Mouse (Mus musculus) brain, embryonic 18.5 days (tissue): ENCODE results near the gene Hkdc1.

Experiments used
- DNase-seq: peaks from one replicate; pipeline ENCODE4 v3.0.0-alpha.2; 2012; ENCODE audit warnings: low read depth, low spot score

Hkdc1 gene

DNA sequence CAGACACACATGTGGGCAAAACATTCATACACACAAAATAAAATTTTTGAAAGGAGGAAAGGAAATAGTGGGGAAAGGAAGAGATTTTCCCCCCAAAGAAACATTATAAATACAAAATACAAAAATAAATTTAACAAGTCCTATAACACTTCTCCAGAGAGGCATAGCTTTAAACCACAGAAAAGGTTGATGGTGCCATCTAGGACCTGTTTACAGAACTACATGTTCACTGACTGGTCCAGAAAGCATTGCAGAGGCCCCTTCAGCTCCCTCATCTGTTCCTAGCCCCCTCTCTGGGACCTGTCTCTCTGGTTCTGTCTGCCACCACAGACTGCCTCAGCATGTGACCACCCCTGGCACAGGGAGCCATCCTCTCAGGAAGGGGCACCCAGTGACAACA is 41.4 kb downstream of the Hkdc1 start:
- no peak for DNase-seq

DNA sequence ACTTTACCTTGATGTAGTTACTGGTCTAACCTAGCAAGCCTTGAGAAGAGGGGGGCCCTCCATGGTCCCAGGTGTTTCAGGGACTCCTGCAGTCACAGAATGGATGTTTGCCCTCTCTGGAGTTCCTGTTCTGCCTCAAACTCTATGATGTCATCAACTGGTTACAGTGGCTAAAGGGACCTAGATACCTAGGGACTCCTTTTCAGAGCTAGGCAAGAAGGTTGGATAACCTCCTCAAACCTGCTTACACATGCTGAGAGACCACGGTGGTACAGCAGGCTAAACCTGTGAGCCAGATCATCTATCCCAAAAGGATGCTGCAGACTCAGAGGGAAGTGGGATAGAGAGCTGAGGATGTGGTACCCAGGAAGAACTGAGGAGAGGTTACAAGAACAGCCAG is 42.5 kb downstream of the Hkdc1 start, which contains the start of gene Hk1:
Gene Hk1 (minus strand): TSS at position 101 of the 400 bp plus-strand sequence.
- DNase-seq: no peak

DNA sequence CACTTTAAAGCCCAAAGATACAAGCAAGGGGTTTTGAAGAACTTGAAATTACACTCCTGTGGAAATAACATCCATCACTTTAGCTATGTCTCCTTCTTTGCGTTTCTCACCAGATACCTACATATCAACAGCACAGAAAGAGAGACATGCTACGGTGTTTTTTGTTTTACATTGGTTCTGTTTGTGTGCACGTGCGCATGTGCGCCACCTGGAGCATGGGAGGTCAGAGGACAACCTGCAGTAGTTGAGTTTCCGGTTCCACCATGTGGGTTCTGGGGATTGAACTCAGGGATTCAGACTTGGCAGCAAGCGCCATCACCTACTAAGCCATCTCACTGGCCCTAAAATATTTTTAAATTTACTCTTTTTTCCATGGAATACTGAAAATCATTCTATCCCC is 63.5 kb downstream of the Hkdc1 start:
- DNase-seq: no peak

DNA sequence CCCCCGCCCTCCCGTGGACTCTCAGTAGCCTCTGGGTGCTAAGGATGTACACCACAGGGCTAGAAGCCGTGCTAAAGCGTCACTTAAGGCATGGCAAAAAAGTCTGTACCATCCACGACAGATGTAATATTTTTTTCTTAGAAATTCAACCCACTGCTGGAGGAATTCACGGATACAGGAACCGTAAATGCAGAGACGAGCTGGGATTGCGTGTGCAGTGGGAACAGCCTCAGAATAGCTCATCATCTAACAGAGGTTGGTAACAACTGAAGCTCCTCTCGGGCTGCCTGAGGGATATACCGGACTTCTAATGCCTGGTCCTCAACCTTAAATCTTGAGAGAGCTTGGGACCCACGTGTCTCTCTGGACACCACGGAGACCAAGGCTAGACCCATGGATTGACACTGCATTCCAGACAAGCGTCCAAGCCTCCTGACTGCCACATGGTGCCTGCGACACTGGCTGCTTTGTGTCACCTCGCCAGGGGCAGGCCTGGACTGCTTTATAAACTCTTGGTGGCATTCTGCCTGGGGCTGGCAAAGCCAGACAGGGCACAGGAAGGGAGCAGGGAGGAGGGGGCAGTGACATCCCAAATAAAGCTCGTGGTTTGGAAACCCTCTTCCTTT is 66.1 kb downstream of the Hkdc1 start:
- DNase-seq: no peak

DNA sequence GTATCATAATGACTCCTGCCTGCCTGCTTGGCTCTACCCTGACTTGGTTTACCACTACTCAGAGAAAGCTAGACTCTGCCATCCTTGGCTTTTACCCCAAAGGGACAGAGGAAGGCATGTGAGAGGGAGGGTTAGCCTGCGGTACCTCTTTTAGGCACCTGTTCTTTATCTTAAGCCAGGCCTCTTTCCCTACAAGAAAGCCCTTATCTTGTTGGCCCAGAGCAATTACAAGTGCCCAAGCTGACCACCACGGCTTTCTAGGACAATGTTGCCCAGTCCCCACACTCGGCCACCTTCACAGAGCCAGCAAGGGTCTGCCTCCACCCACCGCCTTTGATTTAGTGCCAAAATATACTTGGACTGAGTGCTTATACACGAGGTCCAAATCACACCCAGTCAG is 77.1 kb downstream of the Hkdc1 start:
- no peak for DNase-seq

DNA sequence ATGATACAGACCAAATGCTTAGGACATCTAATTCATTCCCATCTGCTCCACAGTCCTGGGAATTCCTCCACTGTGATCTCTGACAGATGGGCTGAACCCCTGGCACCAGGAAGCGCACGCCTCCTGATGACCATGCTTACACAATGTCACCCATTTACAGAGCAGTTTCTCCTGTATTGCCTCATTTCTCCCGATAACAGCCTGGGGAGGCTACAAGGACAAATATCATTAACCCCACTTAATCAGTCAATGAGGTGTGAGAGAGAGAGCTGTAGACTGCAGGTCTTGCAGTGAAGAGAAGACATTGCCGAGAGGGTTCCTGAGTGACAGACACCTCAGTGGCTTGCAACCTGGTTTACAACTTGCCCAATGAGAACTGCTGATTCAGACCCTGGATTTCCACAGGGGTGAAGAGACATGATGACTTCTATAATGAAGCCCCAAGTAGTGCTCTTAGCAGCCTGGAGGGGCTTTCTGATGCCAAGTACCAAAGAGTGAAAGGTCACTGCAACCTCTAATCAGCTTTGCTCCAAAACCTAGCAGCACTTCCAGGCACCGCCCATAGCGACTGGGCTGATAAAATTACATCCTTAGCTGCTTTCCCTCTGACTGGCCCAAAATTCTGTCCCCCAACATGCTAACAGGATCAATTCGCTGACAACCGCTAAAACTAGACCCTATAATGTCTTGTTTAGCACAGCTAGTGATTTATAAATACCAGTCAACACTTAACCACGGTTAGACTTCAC is 78.1 kb downstream of the Hkdc1 start:
- no peak for DNase-seq

DNA sequence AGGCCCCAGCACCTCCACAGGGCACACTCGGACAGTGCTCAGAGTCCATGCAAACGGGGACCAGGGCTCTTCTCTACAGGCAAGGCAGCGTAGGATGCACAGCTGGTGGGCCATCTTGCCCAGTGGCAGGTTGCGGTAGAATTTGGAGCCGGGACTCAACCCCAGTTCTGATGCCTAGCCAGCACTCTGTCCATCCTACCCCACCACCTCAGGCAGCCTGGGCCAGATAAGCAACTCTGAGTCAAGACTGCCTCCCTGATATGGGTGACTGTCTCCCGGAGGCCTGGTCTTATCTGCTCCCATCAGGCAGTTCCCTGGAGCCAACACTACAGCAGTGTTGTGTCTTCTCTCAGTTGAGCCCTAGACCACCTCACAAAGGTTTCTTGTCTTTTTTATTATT is 79.8 kb downstream of the Hkdc1 start:
- no peak for DNase-seq

DNA sequence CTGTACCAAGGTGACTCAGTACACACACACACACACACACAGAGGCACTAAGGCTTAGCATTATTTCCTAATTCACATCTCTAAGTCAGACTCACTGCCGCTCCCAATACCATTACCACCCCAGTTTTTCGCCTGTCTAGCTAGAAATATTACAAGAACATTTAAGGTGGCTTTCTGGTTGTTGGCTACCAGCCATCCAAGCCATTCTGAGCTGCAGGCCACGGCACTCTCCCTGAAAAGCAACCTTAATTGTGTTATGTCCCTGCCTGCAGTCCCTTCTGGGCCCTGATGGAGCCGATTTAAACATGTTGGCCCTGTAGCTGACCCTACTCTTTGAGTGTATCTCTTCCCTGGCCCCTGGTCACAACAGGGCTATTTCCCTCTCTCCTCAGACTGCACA is 80.3 kb downstream of the Hkdc1 start:
- DNase-seq: no peak

DNA sequence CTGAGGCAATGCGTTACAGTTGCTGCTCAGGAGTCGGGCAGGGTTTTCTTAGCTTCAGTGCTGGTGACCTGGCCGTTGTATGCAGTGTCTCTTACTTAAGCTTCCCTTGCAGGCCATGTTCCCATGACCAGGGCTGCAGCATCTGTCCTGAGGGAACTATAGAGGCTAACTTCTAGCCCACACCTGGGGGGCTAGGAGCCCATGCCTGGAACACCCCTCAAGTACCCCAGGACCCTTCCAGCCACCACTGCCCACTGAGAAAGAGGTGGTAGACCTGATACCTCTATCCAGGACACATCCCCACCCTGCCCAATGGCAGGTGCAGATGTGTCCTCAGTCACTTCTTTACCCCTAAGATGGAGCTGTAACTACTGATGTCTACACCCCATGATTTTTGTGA is 81.3 kb downstream of the Hkdc1 start:
- no peak for DNase-seq

DNA sequence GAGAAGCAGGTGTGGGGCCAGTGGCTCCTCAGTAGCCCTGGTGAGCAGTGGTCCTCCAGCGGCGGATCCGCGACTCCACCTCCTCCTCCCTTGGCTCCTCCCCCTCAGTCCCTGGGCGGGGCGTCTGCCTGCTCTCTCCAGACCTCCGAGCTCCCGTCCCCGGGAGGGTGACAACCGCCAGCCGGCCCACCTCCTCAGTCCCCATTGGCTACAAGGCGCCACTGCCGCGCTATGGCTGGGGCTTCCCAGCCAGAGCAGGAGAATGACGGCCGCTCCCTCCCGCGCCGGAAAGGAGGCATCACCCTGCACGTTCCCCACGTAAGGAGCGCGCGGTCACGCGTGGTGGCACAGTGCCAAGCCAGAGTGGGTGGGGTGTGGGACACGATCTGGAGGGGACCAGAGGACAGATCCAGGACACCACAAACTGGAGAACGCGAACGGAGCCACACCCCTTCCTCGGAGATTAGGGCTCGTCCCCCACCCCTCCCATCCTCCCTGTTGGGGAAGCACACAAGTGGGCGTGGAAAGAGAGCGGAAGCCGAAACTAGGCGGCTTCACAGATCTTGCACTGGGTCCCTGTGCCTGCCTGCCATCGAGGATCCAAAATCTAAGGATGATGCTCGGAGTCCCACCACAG is 82.1 kb downstream of the Hkdc1 start:
- peak; percentile 88 for DNase-seq

DNA sequence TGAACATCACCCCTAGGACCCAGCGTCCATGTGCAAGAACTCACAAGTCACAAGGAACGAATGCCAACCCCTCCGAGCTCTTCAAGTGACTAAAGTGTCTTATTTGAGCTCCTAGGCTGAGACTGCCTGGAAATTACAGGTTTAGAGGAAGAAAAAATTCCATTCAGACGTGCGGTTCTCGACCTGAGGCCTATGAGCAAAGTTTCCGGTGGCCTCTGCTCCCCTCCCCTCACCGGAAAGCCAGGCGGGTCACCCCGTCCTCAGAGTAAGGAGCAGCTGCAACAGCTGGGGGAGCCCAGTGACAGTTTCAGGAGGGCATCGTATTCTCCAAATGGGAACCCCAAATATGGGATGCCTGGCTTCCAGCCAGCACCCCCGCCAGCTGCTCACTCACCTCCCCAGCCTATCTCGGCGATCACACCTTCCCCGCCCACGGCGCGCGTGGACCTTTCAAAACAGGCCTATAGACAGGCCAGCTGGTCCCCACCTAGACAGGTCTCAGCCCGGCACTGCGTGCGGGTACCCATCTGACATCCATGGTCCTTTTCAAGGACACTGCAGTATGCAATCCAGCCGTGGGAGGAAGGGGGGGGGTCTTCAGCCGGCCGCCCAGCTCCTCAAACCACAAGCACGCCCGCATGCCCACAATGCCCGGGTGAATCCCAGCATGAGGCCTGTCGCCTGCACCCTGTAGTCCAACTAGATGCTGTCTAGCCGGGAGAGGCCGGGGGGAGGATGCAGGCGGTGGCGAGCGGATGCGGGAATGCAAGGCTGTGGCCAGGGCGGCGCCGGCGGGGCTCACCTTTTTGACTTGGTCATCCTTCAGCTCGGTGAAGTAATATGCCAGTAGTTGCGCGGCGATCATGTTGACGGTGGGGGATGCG is 82.8 kb downstream of the Hkdc1 start:
- no peak for DNase-seq

DNA sequence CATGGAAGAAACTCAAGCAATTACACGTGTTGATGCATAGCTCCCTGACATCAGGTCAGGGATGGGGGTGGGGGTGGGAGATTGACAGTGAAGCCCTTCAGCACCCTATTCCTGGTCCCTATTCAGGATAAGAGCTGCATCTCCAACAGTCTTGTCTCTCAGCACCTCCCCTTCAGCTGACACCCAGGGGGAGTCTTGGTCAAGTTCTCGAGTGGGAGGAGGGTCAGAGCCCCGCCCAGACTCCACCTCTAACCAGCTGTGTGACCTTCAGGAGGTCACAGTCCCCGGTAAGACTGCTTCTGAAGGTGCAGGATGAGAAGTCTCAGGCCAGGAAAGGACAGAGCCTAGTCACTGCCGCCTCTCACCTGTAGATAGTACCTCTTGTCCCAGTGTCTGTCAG is 83.7 kb downstream of the Hkdc1 start:
- DNase-seq: no peak

DNA sequence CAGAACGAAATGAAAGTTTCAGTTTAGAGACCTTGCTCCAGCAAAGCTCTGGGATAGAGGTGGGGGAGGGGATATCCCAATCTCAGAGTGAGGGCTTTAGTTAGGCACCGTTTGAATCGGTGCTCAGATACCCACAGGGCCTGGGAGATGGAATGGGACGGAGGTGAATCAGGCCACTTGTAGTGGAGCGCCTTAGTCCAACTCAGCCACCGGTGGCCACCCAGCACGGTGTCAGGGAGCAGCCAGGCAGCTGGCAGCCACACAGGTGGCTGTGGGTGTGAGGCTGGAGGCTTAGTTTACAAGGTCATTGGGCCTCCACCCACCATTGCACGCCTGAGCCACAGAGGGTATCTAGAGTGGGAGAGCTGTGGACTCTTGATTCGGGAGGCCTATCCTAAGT is 84.1 kb downstream of the Hkdc1 start:
- DNase-seq: no peak

DNA sequence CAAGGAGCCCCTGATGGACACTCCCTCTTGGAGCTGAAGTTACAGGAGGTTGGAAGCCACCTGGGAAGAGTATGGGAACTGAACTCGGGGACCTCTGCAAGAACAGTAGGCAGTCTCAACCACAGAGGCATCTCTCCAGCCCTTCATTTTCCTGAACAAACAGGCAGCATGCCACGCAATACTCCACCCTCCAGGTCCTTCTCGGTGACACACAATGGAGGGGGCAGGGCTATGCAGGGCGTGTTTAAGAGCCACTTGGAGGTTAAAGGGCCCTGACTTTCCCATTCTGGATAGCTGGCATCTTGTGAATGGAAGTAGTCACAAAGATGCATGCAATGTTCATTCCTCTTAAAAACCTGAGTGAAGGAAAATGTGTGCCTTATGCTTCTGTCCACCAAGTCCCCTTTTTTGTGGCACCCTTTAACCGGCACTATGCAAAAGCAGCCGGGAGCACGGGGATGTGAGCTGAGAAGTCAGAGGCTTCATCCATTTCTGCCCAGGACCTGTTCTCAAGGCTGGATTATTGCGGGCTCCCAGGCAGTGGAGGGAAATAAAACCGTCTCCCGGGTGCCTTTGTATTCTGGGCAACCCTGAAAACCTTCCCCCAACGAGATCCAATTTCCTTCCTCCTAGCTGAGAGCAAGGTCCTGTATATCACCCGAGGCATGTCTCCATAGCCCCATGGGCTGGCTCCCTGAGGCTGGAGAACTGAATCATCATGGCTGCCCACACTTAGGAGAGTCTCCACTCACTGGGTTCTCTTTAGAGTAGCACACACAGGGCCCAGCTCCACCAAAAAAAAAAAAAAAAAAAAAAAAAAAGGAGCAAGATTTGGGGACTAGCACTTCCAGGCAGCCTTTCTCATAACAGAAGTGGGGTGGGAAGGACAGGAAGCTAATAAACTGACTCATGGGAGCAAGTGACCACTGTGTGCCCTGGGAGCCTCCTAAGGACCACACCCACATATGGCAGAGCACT is 85.4 kb downstream of the Hkdc1 start:
- DNase-seq: no peak

DNA sequence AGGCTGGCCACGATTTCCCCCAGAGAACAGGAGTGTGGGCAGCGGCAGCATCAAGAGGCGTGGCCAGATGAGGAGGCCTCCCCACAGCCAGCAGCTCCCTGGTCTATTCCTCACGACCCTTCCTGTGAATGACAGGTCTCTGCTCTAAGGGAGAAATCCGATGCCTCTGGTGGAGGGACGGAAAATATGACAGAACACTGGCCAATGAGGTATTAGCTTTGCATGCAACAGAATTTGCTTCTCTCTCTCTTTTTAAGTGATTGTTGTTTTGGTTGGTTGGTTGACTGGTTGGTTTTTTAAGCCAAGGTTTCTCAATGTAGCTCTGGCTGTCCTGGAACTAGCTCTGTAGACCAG is 86.9 kb downstream of the Hkdc1 start:
- no peak for DNase-seq

DNA sequence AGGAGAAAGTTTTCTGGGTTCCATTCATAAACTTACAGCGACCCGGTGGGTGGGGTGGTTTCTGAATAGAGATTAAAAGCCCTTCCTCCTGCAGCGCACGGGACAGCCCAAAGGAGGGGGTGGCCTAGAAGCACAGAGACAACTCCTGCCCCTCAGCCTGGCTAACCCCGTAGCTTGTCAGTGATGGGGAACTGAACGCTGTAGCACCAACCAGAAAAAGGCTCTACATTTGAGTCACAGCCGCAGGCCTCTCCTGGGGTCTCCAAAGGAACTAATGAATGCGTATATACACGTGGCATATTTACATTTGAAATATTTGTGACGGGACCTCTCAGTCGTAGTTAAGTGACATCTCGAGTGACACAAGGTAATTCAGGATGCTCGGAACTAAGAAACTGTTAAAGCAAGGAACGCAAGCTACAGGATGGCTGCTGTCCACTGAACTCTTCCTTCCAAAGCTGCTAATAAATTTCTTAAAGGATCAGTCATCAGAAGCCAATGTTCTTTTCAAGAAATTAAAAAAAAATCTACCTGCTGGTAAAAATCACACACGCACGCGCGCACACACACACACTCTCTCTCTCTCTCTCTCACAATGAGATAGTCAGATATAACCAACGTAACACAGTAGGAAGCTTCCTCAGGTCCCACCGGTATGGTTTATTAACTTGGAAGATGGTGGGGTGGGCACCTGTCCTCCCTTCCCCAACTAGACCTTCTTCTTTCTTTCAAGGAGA is 87.4 kb downstream of the Hkdc1 start:
- DNase-seq: no peak

DNA sequence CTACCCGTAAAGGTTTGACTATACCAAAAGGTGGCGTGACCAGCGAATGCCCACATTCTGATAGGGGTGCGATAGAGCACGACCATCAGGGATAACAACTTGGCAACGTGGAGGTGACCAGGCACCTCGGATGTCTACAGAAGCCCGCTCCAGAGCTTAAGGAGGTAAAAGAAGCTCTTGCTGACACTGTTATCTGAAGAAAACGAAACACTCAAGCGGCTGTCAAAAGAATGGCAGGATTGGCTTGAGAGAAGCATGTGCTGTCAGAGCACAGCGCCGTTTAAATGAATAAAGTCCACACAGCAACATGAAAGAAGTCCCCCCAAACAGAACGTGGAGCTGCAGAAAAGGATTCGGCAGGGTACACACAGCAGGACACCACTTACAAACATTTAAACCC is 89.0 kb downstream of the Hkdc1 start:
- DNase-seq: no peak
